Mouse (Mus musculus): ENCODE measurements around the gene Fancl.

DNA sequence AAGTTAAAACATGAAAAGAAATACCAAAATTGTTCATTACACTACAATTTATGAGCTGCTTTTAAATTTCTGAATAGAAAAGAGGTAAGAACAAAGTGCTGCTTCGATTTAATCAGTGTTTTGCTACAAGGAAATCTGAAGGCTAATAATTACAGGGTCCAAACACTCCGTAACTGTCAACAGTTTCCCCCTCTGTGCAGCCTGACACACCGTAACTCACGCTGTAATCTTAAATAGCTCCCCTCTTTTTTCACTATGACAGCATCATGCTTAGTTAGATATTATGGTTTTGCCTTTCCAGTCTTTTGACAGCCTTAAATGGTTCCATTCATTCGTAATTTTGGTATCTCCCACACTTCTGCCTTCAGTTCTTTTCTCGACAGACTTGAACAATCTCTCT, 4.4 kb upstream of the Fancl start:
- TF ChIP-seq CTCF (IDR thresholded peaks at IDR 0.05; ENCODE audit: insufficient read depth, low read length) (no peak), POLR2A (IDR thresholded peaks at IDR 0.05; ENCODE audit: borderline replicate concordance, extremely low read depth, low read depth, low read length) (no peak)
